Mouse (Mus musculus) neural tube, embryonic 15.5 days (tissue): ENCODE data around the gene Isy1. TPM values are rescaled to one million over a fixed set of nuclear protein-coding genes. Genes with fewer than 3 reads are reported as not detected.

Experiments used
- ATAC-seq: fragments of 200-750 bp; cut with Nextera tagmentation; 2 replicates; pipeline ENCODE4 v1.8.0; 2017; ENCODE audit warnings: mild to moderate bottlenecking, moderate TSS enrichment, moderate library complexity; ENCODE audit not compliant: low FRiP score
- H3K27ac ChIP-seq: fragments of 300-500 bp; sonication (generic); replicated peaks from 2 replicates; pipeline ENCODE4 v1.5.1; 2015; ENCODE audit warnings: mild to moderate bottlenecking, inconsistent platforms
- H3K27me3 ChIP-seq: fragments of 300-500 bp; sonication (generic); replicated peaks from 2 replicates; pipeline ENCODE4 v1.6.1; 2015; ENCODE audit warnings: inconsistent platforms
- H3K36me3 ChIP-seq: fragments of 300-500 bp; sonication (generic); 2 replicates; pipeline ENCODE4 v1.6.1; 2015; ENCODE audit warnings: inconsistent platforms
- H3K4me1 ChIP-seq: fragments of 300-500 bp; sonication (generic); 2 replicates; pipeline ENCODE4 v1.6.1; 2015; ENCODE audit warnings: inconsistent platforms
- H3K4me2 ChIP-seq: fragments of 300-500 bp; sonication (generic); 2 replicates; pipeline ENCODE4 v1.6.1; 2015; ENCODE audit warnings: inconsistent platforms, mild to moderate bottlenecking, moderate library complexity
- H3K4me3 ChIP-seq: fragments of 300-500 bp; sonication (generic); replicated peaks from 2 replicates; pipeline ENCODE4 v1.5.1; 2015; ENCODE audit warnings: mild to moderate bottlenecking, inconsistent platforms
- H3K9ac ChIP-seq: fragments of 300-500 bp; sonication (generic); replicated peaks from 2 replicates; pipeline ENCODE4 v1.6.1; 2015; ENCODE audit warnings: mild to moderate bottlenecking, inconsistent platforms
- H3K9me3 ChIP-seq: fragments of 300-500 bp; sonication (generic); replicated peaks from 2 replicates; pipeline ENCODE4 v1.6.1; 2016; ENCODE audit warnings: inconsistent platforms
- WGBS: fragments of 180-500 bp; shearing (Covaris S2); methylation state at CpG from one replicate; pipeline ENCODE4 v1.1.7; 2015; ENCODE audit warnings: mixed read lengths; 5-methylcytosine and 5-hydroxymethylcytosine counted together
- polyA plus RNA-seq: library from polyadenylated mRNA; unstranded; fragments of >200 nt; fragmentation: Nextera tagmentation; extraction: Ambion mirVana; gene quantifications from 2 replicates; pipeline ENCODE4 v1.2.1, GENCODE M21; 2015

The Isy1 gene
- polyA plus RNA-seq, 1 experiment from 2014 or later = 22.6 TPM

GRCm38 (mm10) chr6:87846813-87847212, 8.2 kb upstream of the Isy1 start:
- H3K4me2 ChIP-seq = no peak overlapping the region
- WGBS = 89% methylated on average over 1 of the region's 1 CpGs

GRCm38 (mm10) chr6:87845031-87845695, 6.6 kb upstream of the Isy1 start:
- Histone ChIP-seq H3K9me3 (no peaks in the 10 kb centered on the region), H3K27ac (no peak overlapping the region), H3K27me3 (no peaks in the 10 kb centered on the region), H3K9ac (no peak overlapping the region), H3K4me3 (no peak overlapping the region), H3K36me3 (peaks cover 47% of the 10 kb centered on the region), H3K4me1 (peaks cover 29% of the 10 kb centered on the region), H3K4me2 (no peak overlapping the region)
- WGBS = 95% methylated on average over 13 of the region's 13 CpGs
- no peak for ATAC-seq

More at GRCm38 (mm10) chr6:87846813-87847212, 8.2 kb upstream of the Isy1 start:
- peaks cover 39% of the 10 kb centered on the region for H3K36me3 ChIP-seq
- no peak overlapping the region for H3K4me3 ChIP-seq
- H3K9ac ChIP-seq = no peak overlapping the region
- H3K27me3 ChIP-seq = no peaks in the 10 kb centered on the region
- no peak overlapping the region for H3K27ac ChIP-seq
- no peaks in the 10 kb centered on the region for H3K9me3 ChIP-seq
- peaks cover 34% of the 10 kb centered on the region for H3K4me1 ChIP-seq
- no peak for ATAC-seq

- H3K9ac ChIP-seq = no peak overlapping the region
- no peak overlapping the region for H3K27ac ChIP-seq
- no peaks in the 10 kb centered on the region for H3K9me3 ChIP-seq
- H3K4me3 ChIP-seq = no peak overlapping the region
- ATAC-seq = no peak
- peaks cover 24% of the 10 kb centered on the region for H3K4me1 ChIP-seq
- 28% methylated on average over 1 of the region's 1 CpGs for WGBS
- H3K27me3 ChIP-seq = no peaks in the 10 kb centered on the region
- H3K36me3 ChIP-seq = peaks cover 43% of the 10 kb centered on the region
- H3K4me2 ChIP-seq = no peak overlapping the region
These were observed 3.7 kb upstream of the Isy1 start for GRCm38 (mm10) chr6:87842254-87842653.

GRCm38 (mm10) chr6:87841635-87842034, 3.0 kb upstream of the Isy1 start:
- H3K4me3 ChIP-seq = no peak overlapping the region
- peaks cover 43% of the 10 kb centered on the region for H3K36me3 ChIP-seq
- H3K9ac ChIP-seq = no peak overlapping the region
- H3K27me3 ChIP-seq = no peaks in the 10 kb centered on the region
- H3K27ac ChIP-seq = no peak overlapping the region
- no peak overlapping the region for H3K4me2 ChIP-seq
- peaks cover 22% of the 10 kb centered on the region for H3K4me1 ChIP-seq
- no peaks in the 10 kb centered on the region for H3K9me3 ChIP-seq
- ATAC-seq = no peak
- WGBS = 75% methylated on average over 8 of the region's 8 CpGs

- 62% methylated on average over 11 of the region's 11 CpGs for WGBS
- Histone ChIP-seq H3K4me3 (no peak overlapping the region), H3K27me3 (no peaks in the 10 kb centered on the region), H3K9ac (no peak overlapping the region), H3K27ac (no peak overlapping the region), H3K9me3 (no peaks in the 10 kb centered on the region), H3K4me1 (peaks cover 22% of the 10 kb centered on the region), H3K36me3 (peaks cover 48% of the 10 kb centered on the region), H3K4me2 (no peak overlapping the region)
- ATAC-seq = no peak
These were observed 1.3 kb upstream of the Isy1 start for GRCm38 (mm10) chr6:87839797-87840341.

GRCm38 (mm10) chr6:87835695-87836094, 2.9 kb downstream of the Isy1 start, which contains the start of gene Gm45140:
Gene Gm45140, minus strand, starts transcription at chr6:87835795.
- no peak within 1 kb of the TSS for H3K4me2 ChIP-seq
- H3K36me3 ChIP-seq = peaks cover 41% of the 10 kb centered on the region
- H3K9ac ChIP-seq = no peak within 1 kb of the TSS
- H3K9me3 ChIP-seq = no peaks in the 10 kb centered on the region
- 96% methylated on average over 7 of the region's 7 CpGs for WGBS
- peaks cover 22% of the 10 kb centered on the region for H3K4me1 ChIP-seq
- no peak within 1 kb of the TSS for H3K27ac ChIP-seq
- H3K27me3 ChIP-seq = no peaks in the 10 kb centered on the region
- no peak within 1 kb of the TSS for H3K4me3 ChIP-seq
- ATAC-seq = no peak

- H3K4me2 ChIP-seq = no peak overlapping the region
- no peaks in the 10 kb centered on the region for H3K9me3 ChIP-seq
- 99% methylated on average over 2 of the region's 2 CpGs for WGBS
- no peak overlapping the region for H3K9ac ChIP-seq
- no peak for ATAC-seq
- H3K27me3 ChIP-seq = no peaks in the 10 kb centered on the region
- peaks cover 96% of the 10 kb centered on the region for H3K36me3 ChIP-seq
- no peak overlapping the region for H3K27ac ChIP-seq
- no peak overlapping the region for H3K4me3 ChIP-seq
- no peaks in the 10 kb centered on the region for H3K4me1 ChIP-seq
These were observed 18.2 kb downstream of the Isy1 start for GRCm38 (mm10) chr6:87820366-87820765.

- no peaks in the 10 kb centered on the region for H3K9me3 ChIP-seq
- no peaks in the 10 kb centered on the region for H3K27me3 ChIP-seq
- H3K4me1 ChIP-seq = peaks cover 25% of the 10 kb centered on the region
- no peak overlapping the region for H3K9ac ChIP-seq
- ATAC-seq = no peak
- 92% methylated on average over 5 of the region's 5 CpGs for WGBS
- peaks cover 51% of the 10 kb centered on the region for H3K36me3 ChIP-seq
- no peak overlapping the region for H3K4me3 ChIP-seq
- H3K27ac ChIP-seq = no peak overlapping the region
- no peak overlapping the region for H3K4me2 ChIP-seq
These were observed 24.1 kb downstream of the Isy1 start for GRCm38 (mm10) chr6:87814486-87814885.

GRCm38 (mm10) chr6:87812656-87813055, 25.9 kb downstream of the Isy1 start:
- Histone ChIP-seq H3K4me3 (0 out of 2 replicates have a peak overlapping the region, but pooled peaks have one; percentile 78), H3K4me1 (peaks cover 33% of the 10 kb centered on the region), H3K4me2 (peak overlapping the region; percentile 95), H3K36me3 (peaks cover 33% of the 10 kb centered on the region), H3K9ac (peak overlapping the region; percentile 78; the same call in 1 of the 2 replicates), H3K27me3 (no peaks in the 10 kb centered on the region), H3K9me3 (no peaks in the 10 kb centered on the region), H3K27ac (no peak overlapping the region)
- ATAC-seq = no peak
- 84% methylated on average over 1 of the region's 1 CpGs for WGBS

GRCm38 (mm10) chr6:87811675-87812338, 26.8 kb downstream of the Isy1 start, which contains the start of gene Rab43:
Gene Rab43, minus strand, starts transcription at chr6:87812164.
- peak within 1 kb of the TSS; percentile 67 for H3K27ac ChIP-seq
- H3K9me3 ChIP-seq = no peaks in the 10 kb centered on the region
- H3K27me3 ChIP-seq = no peaks in the 10 kb centered on the region
- H3K36me3 ChIP-seq = peaks cover 25% of the 10 kb centered on the region
- H3K4me2 ChIP-seq = peak within 1 kb of the TSS; percentile 95
- peak within 1 kb of the TSS; percentile 78 for H3K9ac ChIP-seq
- H3K4me3 ChIP-seq = peak within 1 kb of the TSS; percentile 78
- under 1% methylated on average over 56 of the region's 56 CpGs for WGBS
- peaks cover 33% of the 10 kb centered on the region for H3K4me1 ChIP-seq
- ATAC-seq = peak; percentile 98

- Histone ChIP-seq H3K27ac (peak overlapping the region; percentile 67), H3K36me3 (peaks cover 17% of the 10 kb centered on the region; the same call in 1 of the 2 replicates), H3K4me1 (peaks cover 33% of the 10 kb centered on the region), H3K27me3 (no peaks in the 10 kb centered on the region), H3K4me3 (peak overlapping the region; percentile 78), H3K9ac (peak overlapping the region; percentile 78), H3K9me3 (no peaks in the 10 kb centered on the region), H3K4me2 (peak overlapping the region; percentile 95)
- WGBS = 1% methylated on average over 76 of the region's 77 CpGs
- peak; percentile 78 for ATAC-seq
These were observed 27.6 kb downstream of the Isy1 start for GRCm38 (mm10) chr6:87810713-87811669.
